Mouse (Mus musculus) midbrain, embryonic 12.5 days (tissue): Measurements from ENCODE around the gene Macc1. TPM values are rescaled to one million over a fixed set of nuclear protein-coding genes. Genes with fewer than 3 reads are reported as not detected.
A peak's percentile ranks its signal among the peaks of the same experiment; 100 is the strongest.

Experiments used
- ATAC-seq: fragments of 200-750 bp; cut with Nextera tagmentation; 2 replicates; pipeline ENCODE4 v1.8.0; 2017; ENCODE audit warnings: low read depth, moderate TSS enrichment, moderate library complexity; ENCODE audit not compliant: low FRiP score
- H3K27ac ChIP-seq: fragments of 300-500 bp; sonication (generic); replicated peaks from 2 replicates; pipeline ENCODE4 v1.5.1; 2016; ENCODE audit warnings: mild to moderate bottlenecking
- H3K27me3 ChIP-seq: fragments of 300-500 bp; sonication (generic); 2 replicates; pipeline ENCODE4 v1.6.1; 2016; ENCODE audit warnings: mild to moderate bottlenecking
- H3K36me3 ChIP-seq: fragments of 300-500 bp; sonication (generic); 2 replicates; pipeline ENCODE4 v1.6.1; 2016
- H3K4me1 ChIP-seq: fragments of 300-500 bp; sonication (generic); 2 replicates; pipeline ENCODE4 v1.6.1; 2016
- H3K4me2 ChIP-seq: fragments of 300-500 bp; sonication (generic); replicated peaks from 2 replicates; pipeline ENCODE4 v1.6.1; 2016; ENCODE audit warnings: mild to moderate bottlenecking, moderate library complexity
- H3K4me3 ChIP-seq: fragments of 300-500 bp; sonication (generic); 2 replicates; pipeline ENCODE4 v1.5.1; 2016; ENCODE audit warnings: mild to moderate bottlenecking
- H3K9ac ChIP-seq: fragments of 300-500 bp; sonication (generic); replicated peaks from 2 replicates; pipeline ENCODE4 v1.6.1; 2016; ENCODE audit warnings: mild to moderate bottlenecking, moderate library complexity
- H3K9me3 ChIP-seq: fragments of 300-500 bp; sonication (generic); 2 replicates; pipeline ENCODE4 v1.6.1; 2016; ENCODE audit warnings: mild to moderate bottlenecking
- WGBS: fragments of 180-500 bp; shearing (Covaris S2); methylation state at CpG from one replicate; pipeline ENCODE4 v1.1.7; 2016; 5-methylcytosine and 5-hydroxymethylcytosine counted together
- polyA plus RNA-seq: library from polyadenylated mRNA; unstranded; fragments of >200 nt; fragmentation: Nextera tagmentation; extraction: Ambion mirVana; gene quantifications from 2 replicates; pipeline ENCODE4 v1.2.1, GENCODE M21; 2016

The Macc1 gene
- polyA plus RNA-seq = 0.18 TPM in 1 of 2 replicates, not detected in the other

GRCm38 (mm10) chr12:119313970-119314369 lies at the start of gene Macc1:
TSS of gene Macc1 (plus strand) at chr12:119314270.
- no peaks in the 10 kb centered on the region for H3K27me3 ChIP-seq
- H3K9me3 ChIP-seq = no peaks in the 10 kb centered on the region
- H3K9ac ChIP-seq = no peak within 1 kb of the TSS
- ATAC-seq = no peak
- no peak within 1 kb of the TSS for H3K27ac ChIP-seq
- no peaks in the 10 kb centered on the region for H3K36me3 ChIP-seq
- H3K4me2 ChIP-seq = no peak within 1 kb of the TSS
- no peak within 1 kb of the TSS for H3K4me3 ChIP-seq
- H3K4me1 ChIP-seq = no peaks in the 10 kb centered on the region

- Histone ChIP-seq H3K36me3 (no peaks in the 10 kb centered on the region), H3K4me2 (no peak overlapping the region), H3K4me3 (no peak overlapping the region), H3K9me3 (no peaks in the 10 kb centered on the region), H3K27ac (no peak overlapping the region), H3K4me1 (no peaks in the 10 kb centered on the region), H3K9ac (no peak overlapping the region), H3K27me3 (no peaks in the 10 kb centered on the region)
- no peak for ATAC-seq
- WGBS = 93% methylated on average over 3 of the region's 3 CpGs
Measured at GRCm38 (mm10) chr12:119264506-119264905, 49.6 kb upstream of the Macc1 start.

GRCm38 (mm10) chr12:119268723-119269122 lies 45.3 kb upstream of the Macc1 start:
- Histone ChIP-seq H3K4me1 (peaks cover 4% of the 10 kb centered on the region; the same call in 1 of the 2 replicates), H3K27ac (no peak overlapping the region), H3K4me3 (no peak overlapping the region), H3K4me2 (no peak overlapping the region), H3K36me3 (no peaks in the 10 kb centered on the region), H3K9ac (no peak overlapping the region), H3K27me3 (no peaks in the 10 kb centered on the region), H3K9me3 (no peaks in the 10 kb centered on the region)
- WGBS = 62% methylated on average over 1 of the region's 1 CpGs
- ATAC-seq = no peak

DNA sequence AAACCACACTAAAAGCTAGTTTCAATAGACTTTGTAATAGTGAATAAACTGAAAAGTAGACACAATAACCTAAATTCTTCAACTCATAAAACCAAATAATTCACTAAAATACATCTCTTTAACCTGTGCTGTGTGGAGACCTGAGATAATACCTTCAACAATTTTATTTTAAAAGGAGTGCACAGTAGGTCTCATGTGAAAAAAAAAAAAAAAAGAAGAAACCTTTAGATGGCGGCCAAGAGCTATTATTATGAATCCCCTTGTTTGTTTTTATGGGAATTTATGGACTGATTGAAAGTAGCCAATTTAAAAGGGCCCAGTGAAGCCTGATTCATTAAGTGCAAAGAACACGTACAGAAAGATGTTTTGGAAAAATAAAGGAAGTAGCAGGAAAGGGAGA lies 44.0 kb upstream of the Macc1 start:
- H3K9me3 ChIP-seq = no peaks in the 10 kb centered on the region
- H3K9ac ChIP-seq = no peak overlapping the region
- no peak overlapping the region for H3K4me2 ChIP-seq
- peaks cover 11% of the 10 kb centered on the region; the same call in 1 of the 2 replicates for H3K4me1 ChIP-seq
- no peaks in the 10 kb centered on the region for H3K27me3 ChIP-seq
- no peak for ATAC-seq
- H3K4me3 ChIP-seq = no peak overlapping the region
- H3K27ac ChIP-seq = no peak overlapping the region
- 78% methylated on average over 2 of the region's 2 CpGs for WGBS
- H3K36me3 ChIP-seq = no peaks in the 10 kb centered on the region

DNA sequence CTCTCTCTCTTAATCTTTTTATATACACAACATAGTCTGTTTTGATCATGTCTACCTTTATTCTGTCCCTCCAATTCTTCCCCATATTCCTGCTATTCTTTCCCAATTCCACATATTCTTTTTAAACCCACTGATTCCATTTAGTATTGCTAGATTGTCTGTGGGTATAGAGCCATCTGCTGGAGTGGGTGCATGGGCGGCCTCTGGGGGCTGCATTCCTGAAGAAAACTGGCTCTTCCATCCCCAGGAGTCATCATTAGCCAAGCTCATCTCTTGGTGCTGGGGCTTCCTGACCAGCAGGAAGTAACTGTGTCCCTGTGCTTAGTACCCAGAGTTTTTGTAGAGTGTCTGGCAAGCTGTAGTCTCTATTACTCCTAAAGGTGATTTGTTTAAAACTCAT lies 42.1 kb upstream of the Macc1 start:
- Histone ChIP-seq H3K9ac (no peak overlapping the region), H3K4me2 (no peak overlapping the region), H3K27me3 (no peaks in the 10 kb centered on the region), H3K9me3 (no peaks in the 10 kb centered on the region), H3K27ac (no peak overlapping the region), H3K36me3 (no peaks in the 10 kb centered on the region), H3K4me3 (no peak overlapping the region), H3K4me1 (peaks cover 11% of the 10 kb centered on the region; the same call in 1 of the 2 replicates)
- 90% methylated on average over 1 of the region's 1 CpGs for WGBS
- no peak for ATAC-seq

- Histone ChIP-seq H3K27ac (no peak overlapping the region), H3K27me3 (no peaks in the 10 kb centered on the region), H3K4me3 (no peak overlapping the region), H3K36me3 (no peaks in the 10 kb centered on the region), H3K4me2 (no peak overlapping the region), H3K4me1 (peaks cover 11% of the 10 kb centered on the region; the same call in 1 of the 2 replicates), H3K9me3 (no peaks in the 10 kb centered on the region), H3K9ac (no peak overlapping the region)
- 4% methylated on average over 1 of the region's 1 CpGs for WGBS
- ATAC-seq = 0 out of 2 replicates have a peak, but pooled peaks have one; percentile 39
Measured at GRCm38 (mm10) chr12:119273605-119274004, 40.5 kb upstream of the Macc1 start.

DNA sequence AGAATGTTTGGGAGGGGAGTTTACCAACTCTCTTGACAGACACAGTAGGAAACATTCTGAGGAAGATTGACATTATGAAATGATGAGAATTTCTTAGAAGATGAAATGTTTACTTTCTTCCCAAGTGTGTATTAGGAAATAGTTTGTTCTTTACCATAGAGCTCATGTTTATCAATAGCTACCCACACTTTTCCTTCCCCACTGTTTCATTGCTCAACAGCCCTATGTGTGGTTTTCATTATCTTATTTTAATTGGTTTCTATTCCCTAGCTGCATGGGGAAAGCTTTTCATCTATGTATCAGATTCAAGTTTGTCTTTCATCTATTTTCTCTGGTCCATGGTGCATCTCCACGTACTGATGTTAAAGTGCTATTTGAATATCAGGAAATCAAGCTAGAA lies 37.8 kb upstream of the Macc1 start:
- Histone ChIP-seq H3K9ac (no peak overlapping the region), H3K4me1 (peaks cover 11% of the 10 kb centered on the region; the same call in 1 of the 2 replicates), H3K4me3 (no peak overlapping the region), H3K27ac (no peak overlapping the region), H3K4me2 (no peak overlapping the region), H3K9me3 (no peaks in the 10 kb centered on the region), H3K27me3 (no peaks in the 10 kb centered on the region), H3K36me3 (no peaks in the 10 kb centered on the region)
- no peak for ATAC-seq
- WGBS = 55% methylated on average over 1 of the region's 1 CpGs

DNA sequence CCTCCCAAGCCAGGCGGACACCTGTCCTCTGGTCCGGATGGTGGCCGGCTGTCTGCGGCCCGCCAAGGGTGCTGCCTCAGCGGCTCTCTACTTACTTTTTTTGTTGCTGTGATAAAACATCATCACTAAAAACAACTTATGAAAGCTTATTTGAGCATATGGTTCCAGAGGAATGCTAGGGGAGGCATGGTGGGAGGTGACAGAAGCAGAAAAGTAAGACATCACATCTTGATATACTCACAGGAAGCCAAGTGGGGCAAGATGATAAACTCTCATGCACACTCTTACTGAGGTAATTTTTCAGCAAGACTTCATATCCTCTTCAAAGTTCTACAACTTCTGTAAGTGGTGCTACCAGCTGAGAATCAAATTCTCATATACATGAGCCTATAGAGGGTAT lies 22.5 kb upstream of the Macc1 start:
- no peak overlapping the region for H3K27ac ChIP-seq
- H3K4me1 ChIP-seq = no peaks in the 10 kb centered on the region
- no peak overlapping the region for H3K9ac ChIP-seq
- no peaks in the 10 kb centered on the region for H3K36me3 ChIP-seq
- 94% methylated on average over 6 of the region's 6 CpGs for WGBS
- no peaks in the 10 kb centered on the region for H3K27me3 ChIP-seq
- no peak for ATAC-seq
- no peak overlapping the region for H3K4me3 ChIP-seq
- H3K4me2 ChIP-seq = no peak overlapping the region
- no peaks in the 10 kb centered on the region for H3K9me3 ChIP-seq

- H3K4me2 ChIP-seq = no peak overlapping the region
- H3K36me3 ChIP-seq = no peaks in the 10 kb centered on the region
- H3K9ac ChIP-seq = no peak overlapping the region
- H3K27me3 ChIP-seq = no peaks in the 10 kb centered on the region
- no peaks in the 10 kb centered on the region for H3K4me1 ChIP-seq
- no peak overlapping the region for H3K27ac ChIP-seq
- no peak overlapping the region for H3K4me3 ChIP-seq
- ATAC-seq = no peak
- no peaks in the 10 kb centered on the region for H3K9me3 ChIP-seq
Measured at GRCm38 (mm10) chr12:119303618-119304017, 10.5 kb upstream of the Macc1 start.

DNA sequence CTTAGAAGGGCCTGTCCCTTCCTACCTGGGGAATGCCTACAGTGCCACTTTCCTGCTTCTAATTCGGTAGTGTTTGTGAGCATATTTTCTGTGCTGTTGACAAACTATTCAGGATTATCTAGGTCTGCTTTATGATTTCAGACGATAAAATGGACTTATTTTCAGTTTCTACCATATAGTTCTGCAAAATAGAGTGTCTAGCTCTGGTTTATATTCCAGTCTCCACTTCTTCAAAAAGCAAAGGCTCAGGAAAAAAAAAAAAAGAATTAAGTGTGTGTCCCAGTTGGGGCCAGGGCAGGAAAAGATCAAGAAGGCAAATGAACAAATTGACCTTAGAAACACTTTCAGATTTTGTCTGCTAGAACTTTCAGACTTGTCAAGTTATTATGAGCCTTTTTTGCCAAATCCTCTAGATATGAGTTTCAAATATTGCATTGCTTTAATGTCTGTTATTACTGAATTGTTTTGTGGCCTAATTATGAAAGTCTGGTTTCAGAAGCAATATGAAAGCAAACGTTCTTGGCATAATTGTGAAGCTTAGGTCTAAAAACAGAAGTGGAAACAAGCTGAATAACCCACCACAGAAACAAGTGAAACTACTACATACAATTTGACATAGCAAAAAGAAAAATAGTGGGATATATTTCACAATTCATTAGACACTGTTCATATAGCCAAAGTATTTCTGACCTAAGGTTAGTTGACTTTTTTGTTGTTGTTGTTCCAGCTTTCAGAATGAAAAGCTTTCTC lies 881 bp upstream of the Macc1 start:
- no peak for ATAC-seq
- Histone ChIP-seq H3K4me1 (no peaks in the 10 kb centered on the region), H3K4me3 (no peak overlapping the region), H3K27me3 (no peaks in the 10 kb centered on the region), H3K9ac (no peak overlapping the region), H3K4me2 (no peak overlapping the region), H3K36me3 (no peaks in the 10 kb centered on the region), H3K9me3 (no peaks in the 10 kb centered on the region), H3K27ac (no peak overlapping the region)
- WGBS = 80% methylated on average over 3 of the region's 3 CpGs

DNA sequence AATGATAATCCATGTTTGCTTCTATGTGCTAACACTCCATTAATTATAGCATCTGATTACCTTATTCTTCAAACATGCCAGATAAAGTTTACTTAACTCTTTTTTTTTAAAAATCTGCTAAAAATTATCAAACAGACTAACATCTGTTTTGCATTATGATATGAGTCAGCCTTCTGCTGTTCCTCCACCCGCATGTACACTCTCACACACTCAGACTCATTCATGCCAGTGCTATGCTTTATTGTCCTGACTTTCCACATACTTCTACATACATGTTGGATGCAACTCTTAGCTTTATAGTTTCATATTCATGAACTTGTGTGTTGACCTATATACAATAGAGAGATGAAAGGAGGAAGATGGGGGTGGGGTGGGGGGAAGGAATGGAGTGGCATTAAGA lies 4.7 kb downstream of the Macc1 start:
- no peak for ATAC-seq
- Histone ChIP-seq H3K9me3 (no peaks in the 10 kb centered on the region), H3K27ac (no peak overlapping the region), H3K4me2 (no peak overlapping the region), H3K4me1 (no peaks in the 10 kb centered on the region), H3K4me3 (no peak overlapping the region), H3K27me3 (no peaks in the 10 kb centered on the region), H3K36me3 (no peaks in the 10 kb centered on the region), H3K9ac (no peak overlapping the region)
- 76% methylated on average over 1 of the region's 1 CpGs for WGBS

- Histone ChIP-seq H3K9ac (no peak overlapping the region), H3K9me3 (no peaks in the 10 kb centered on the region), H3K4me1 (no peaks in the 10 kb centered on the region), H3K4me3 (no peak overlapping the region), H3K27ac (no peak overlapping the region), H3K36me3 (no peaks in the 10 kb centered on the region), H3K27me3 (0 out of 2 replicates have a peak, but pooled peaks cover 4% of the 10 kb centered on the region), H3K4me2 (no peak overlapping the region)
- ATAC-seq = 0 out of 2 replicates have a peak, but pooled peaks have one; percentile 44
Measured at GRCm38 (mm10) chr12:119325400-119325799, 11.3 kb downstream of the Macc1 start.

DNA sequence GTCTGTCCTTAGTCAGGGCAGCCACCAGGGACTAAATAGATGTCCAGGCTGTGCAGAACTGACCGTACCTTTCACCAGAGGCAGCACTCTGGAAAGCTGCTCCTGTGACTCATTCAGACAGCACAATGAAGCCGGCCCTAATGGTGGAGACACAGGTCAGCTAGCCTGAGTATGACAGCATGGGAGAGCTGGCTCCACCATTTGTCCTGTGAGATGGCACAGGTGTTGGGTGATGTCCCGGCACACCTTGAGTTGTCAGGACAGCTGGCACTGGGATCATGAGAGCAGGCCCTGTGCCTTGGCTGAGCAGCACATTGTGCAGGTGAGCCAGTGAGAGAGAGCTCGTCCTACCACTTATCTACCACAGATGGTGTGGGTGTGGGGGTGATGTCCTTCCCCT lies 16.6 kb downstream of the Macc1 start:
- Histone ChIP-seq H3K4me3 (no peak overlapping the region), H3K4me1 (peaks cover 7% of the 10 kb centered on the region), H3K36me3 (no peaks in the 10 kb centered on the region), H3K9me3 (no peaks in the 10 kb centered on the region), H3K27ac (no peak overlapping the region), H3K4me2 (no peak overlapping the region), H3K27me3 (0 out of 2 replicates have a peak, but pooled peaks cover 11% of the 10 kb centered on the region), H3K9ac (no peak overlapping the region)
- 83% methylated on average over 4 of the region's 4 CpGs for WGBS
- peak; percentile 13; the same call in 1 of the 2 replicates for ATAC-seq
